Mouse (Mus musculus) liver, adult 2 months (tissue): ENCODE measurements at regions not wholly inside any gene's neighbourhood (a gene's known extent, or its start where the extent isn't known, plus 50 kb on each side); places are given as distances from the start of the nearest gene placed in this dataset.

ENCODE experiments used
- CTCF ChIP-seq: fragments of 200-500 bp; IDR thresholded peaks from 2 replicates; pipeline ENCODE4 v1.5.1; 2011; ENCODE audit warnings: low read depth, low read length, control low read depth
- POLR2A ChIP-seq: fragments of 200-500 bp; IDR thresholded peaks from 2 replicates; pipeline ENCODE4 v1.6.1; 2011; ENCODE audit warnings: low read length, control low read depth; ENCODE audit not compliant: insufficient read depth; ENCODE audit errors: extremely low read depth

GRCm38 (mm10) chr16:76477474-76477873 is 103.8 kb upstream of the Nrip1 start:
- TF ChIP-seq CTCF: no peak
- TF ChIP-seq POLR2A: no peak
